Mouse (Mus musculus) brain, embryonic 14.5 days (tissue): ENCODE measurements around the gene Adamts7. TPM values are rescaled to one million over a fixed set of nuclear protein-coding genes. Genes with fewer than 3 reads are reported as not detected.
A peak's percentile ranks its signal among the peaks of the same experiment; 100 is the strongest.

Experiments used
- DNase-seq: peaks from one replicate; pipeline ENCODE4 v3.0.0-alpha.2; 2011; ENCODE audit warnings: low read depth
- CTCF ChIP-seq: fragments of 200-500 bp; IDR thresholded peaks from 2 replicates; pipeline ENCODE4 v1.5.1; 2012; ENCODE audit warnings: inconsistent platforms, mild to moderate bottlenecking, moderate library complexity, borderline replicate concordance; ENCODE audit not compliant: insufficient read depth, insufficient read length; ENCODE audit errors: extremely low read depth
- POLR2A ChIP-seq: fragments of 200-500 bp; IDR thresholded peaks from 2 replicates; pipeline ENCODE4 v1.6.1; 2012; ENCODE audit warnings: mild to moderate bottlenecking, inconsistent platforms, borderline replicate concordance; ENCODE audit not compliant: poor library complexity, insufficient read depth, insufficient read length, severe bottlenecking; ENCODE audit errors: extremely low read depth
- polyA plus RNA-seq: library from polyadenylated mRNA; depleted of rRNA; stranded (reverse); fragments of >200 nt; gene quantifications from 2 replicates; pipeline ENCODE4 v1.2.3, GENCODE M21; 2012

Gene Adamts7
- polyA plus RNA-seq, 1 experiment, result 35.5 TPM

DNA sequence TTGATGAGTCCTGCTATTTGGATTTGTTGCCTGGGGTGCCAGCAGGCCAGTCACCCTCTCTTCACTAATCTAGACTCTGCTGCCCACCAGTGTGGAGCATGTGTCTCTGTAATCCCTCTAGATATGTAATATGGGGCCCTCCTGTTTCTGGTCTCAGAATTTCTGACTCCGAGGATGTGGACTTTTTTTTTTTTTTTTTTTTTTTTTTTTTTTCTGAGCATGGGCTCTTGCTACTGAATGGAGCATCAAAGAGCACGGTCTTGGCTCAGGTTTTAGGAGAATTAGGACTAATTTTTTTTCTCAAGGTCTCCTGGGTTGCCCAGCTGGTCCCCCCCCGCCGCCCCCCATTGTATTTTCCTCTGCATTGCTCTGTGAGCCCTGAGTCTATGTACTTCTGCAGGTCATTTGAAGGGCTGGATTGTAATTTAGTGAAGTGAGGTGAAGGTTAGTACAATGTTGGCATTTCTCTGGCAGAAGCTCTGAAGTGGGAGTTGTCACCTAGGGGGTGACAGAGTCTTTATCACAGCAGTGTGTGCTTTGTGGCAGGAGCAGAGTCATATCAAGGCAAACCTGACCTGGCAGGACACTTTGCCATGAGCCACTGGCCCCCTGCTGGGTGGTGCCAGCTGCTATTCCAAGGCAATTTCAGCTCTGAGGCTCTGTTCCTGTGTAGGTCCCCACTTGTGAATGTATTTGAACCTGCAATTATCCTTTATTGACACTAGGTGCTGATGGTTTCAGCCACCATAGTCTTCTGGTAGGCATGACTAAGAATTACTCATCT lies 2.0 kb downstream of the Adamts7 start:
- DNase-seq, result no peak
- no peak for TF ChIP-seq POLR2A
- TF ChIP-seq CTCF, result no peak

DNA sequence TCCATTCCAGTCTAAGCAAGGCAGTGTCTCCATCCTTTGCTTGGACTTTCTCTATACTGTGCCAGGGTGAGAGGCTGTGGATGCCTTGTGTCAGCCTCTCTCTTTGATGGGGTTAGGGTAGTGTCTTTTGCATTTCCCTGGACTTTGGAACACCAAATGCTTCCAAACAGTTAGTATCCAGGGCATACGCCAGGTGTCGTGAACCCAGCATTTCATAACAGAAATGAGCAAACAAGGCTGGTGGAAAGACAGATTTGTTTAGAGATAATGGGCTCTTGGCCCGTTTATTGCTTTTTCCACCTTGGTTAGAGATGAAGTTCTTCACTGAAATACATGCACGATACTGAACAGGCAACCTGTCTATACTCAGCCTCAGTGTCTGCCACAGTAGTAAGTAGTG lies 2.7 kb downstream of the Adamts7 start:
- TF ChIP-seq CTCF, result no peak
- TF ChIP-seq POLR2A, result no peak
- no peak for DNase-seq

GRCm38 (mm10) chr9:90166615-90167014 lies 3.7 kb downstream of the Adamts7 start:
- TF ChIP-seq CTCF (no peak), POLR2A (no peak)
- DNase-seq, result no peak

DNA sequence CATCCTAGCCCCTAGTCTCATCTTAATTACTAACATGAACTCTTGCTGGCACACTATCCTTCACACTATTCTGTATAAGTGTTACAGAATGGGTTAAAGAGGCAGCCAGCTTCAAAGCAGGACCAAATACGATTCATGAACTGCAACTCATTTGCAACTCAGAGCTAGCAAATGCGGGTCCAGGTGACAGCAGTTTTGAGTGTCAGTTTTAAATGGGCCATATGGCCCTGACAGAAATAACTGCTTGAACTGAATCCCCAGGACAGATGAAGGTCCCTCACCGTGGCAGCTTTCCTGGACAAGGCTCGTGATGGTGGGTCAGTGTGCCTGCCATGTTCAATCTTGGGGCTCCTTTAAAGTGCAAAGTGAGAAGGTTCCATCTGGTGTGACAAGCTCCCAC lies 7.1 kb downstream of the Adamts7 start:
- TF ChIP-seq POLR2A, result no peak
- TF ChIP-seq CTCF, result no peak
- DNase-seq, result peak; percentile 71

- DNase-seq, result no peak
Measured at GRCm38 (mm10) chr9:90171421-90171820, 8.6 kb downstream of the Adamts7 start.

DNA sequence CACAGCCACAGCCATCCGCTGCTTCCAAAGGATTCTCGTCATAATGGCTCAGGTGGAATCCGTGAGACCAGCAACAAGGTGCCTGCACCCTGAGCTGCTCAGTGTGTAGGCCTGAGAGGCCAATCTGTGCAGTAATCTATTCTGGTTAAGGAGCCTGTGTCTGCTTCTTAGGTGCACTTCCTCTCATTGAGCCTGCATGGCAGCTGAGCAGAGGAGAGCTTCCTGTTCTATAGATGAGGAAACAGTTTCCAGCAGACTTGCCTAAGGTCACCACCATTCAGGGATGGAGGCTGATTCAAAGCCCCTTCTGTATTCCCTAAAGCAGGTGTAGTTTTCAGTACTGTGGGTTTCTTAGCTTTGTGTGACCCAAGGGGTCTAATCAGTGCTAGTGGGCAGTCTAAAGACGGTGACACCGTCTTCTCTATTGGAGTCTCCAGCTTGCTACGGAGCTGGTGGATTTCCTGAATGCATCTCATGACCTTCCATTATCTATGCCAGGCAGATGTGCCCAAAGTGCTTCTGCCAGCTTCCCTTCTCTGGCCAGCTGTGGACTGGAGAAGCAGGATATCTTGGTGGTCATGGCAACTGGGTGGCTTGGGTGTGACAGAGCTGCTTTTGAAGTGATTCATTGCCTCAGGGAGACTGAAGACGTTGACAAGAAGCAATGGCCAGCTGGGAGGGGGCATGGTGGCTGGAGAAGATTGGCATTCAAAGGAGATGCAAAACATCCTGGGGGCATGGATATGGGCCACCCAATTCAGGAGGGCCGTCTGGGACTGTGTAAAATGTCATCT lies 9.9 kb downstream of the Adamts7 start:
- DNase-seq, result no peak
- TF ChIP-seq CTCF (no peak), POLR2A (no peak)

More at GRCm38 (mm10) chr9:90171421-90171820, 8.6 kb downstream of the Adamts7 start:
- TF ChIP-seq POLR2A (no peak), CTCF (no peak)

DNA sequence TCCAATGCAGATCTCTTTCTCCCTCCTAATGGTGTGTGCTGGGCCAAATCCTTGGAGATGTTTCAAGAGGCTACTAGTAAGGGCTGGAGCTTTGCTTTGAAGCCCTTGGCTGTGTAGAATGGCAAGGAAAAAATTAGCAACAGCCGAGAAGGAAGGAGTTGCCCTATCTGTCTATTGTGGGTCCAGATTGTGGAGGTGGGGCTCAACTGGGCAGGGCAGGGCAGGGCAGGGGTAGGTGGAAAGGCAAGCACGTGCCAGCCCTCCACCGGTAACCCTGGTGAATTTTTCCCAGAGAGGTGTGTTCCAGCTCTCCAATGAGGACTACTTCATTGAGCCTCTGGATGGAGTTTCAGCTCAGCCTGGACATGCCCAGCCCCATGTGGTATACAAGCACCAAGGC lies 10.5 kb downstream of the Adamts7 start:
- no peak for DNase-seq
- TF ChIP-seq POLR2A (no peak), CTCF (no peak)

GRCm38 (mm10) chr9:90179409-90179808 lies 16.5 kb downstream of the Adamts7 start:
- TF ChIP-seq CTCF (no peak), POLR2A (no peak)
- DNase-seq, result no peak

GRCm38 (mm10) chr9:90181656-90182388 lies 19.0 kb downstream of the Adamts7 start:
- TF ChIP-seq POLR2A (no peak), CTCF (no peak)
- DNase-seq, result no peak

GRCm38 (mm10) chr9:90182636-90183421 lies 20.0 kb downstream of the Adamts7 start:
- DNase-seq, result no peak
- TF ChIP-seq POLR2A (no peak), CTCF (no peak)

GRCm38 (mm10) chr9:90183550-90183949 lies 20.7 kb downstream of the Adamts7 start:
- DNase-seq, result no peak
- TF ChIP-seq CTCF (no peak), POLR2A (no peak)

DNA sequence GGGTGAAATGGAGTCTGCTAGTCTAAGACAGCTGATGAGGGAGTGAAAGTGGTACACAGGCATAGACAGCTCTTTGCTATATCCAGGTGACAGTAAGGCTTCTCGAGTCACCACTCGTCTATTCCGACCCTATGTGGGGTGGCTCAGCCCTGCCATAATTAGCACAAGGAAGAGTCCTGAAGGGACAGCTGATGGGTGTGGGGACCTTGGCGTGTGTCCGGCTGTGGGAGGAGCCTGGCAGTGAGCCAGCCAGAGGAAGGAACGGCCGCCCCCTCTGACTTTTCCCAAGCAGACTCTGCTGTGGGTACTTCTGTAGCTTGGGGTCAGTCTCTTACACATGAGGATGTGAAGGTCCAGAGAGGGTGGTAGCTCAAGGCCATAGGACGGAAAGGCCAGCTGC lies 21.2 kb downstream of the Adamts7 start:
- TF ChIP-seq POLR2A (no peak), CTCF (no peak)
- DNase-seq, result no peak
